In genomic region chr2:26580751-26581150, GRCm38 (mm10) we compare ENCODE assay signal across 13 mouse cellular contexts. TPM values are rescaled to one million over a fixed set of nuclear protein-coding genes. Genes with fewer than 3 reads are reported as not detected.
DNase-seq lines count a peak whose midpoint lies in the region; ATAC-seq and TF ChIP-seq lines count a peak whose summit lies in the region.
"Had no signal": no experiment of that assay in that cellular context is flagged by ENCODE, and none has a peak within 500 bp of the region (broad histone marks: within the 10 kb centered on the region; RNA-seq: fewer than 3 reads in every experiment).

No protein-coding gene starts in this region.

- no peak overlapping the region for H3K4me3 ChIP-seq in layer of hippocampus, adult 2 months
- H3K4me3 ChIP-seq in embryonic facial prominence, embryonic 10.5 days, result no peak overlapping the region
- H3K4me3 ChIP-seq in embryonic facial prominence, embryonic 15.5 days (replicated peaks), result no peak overlapping the region
- H3K4me3 ChIP-seq: intestine, embryonic 15.5 days had no signal

- no peak overlapping the region for H3K9ac ChIP-seq in embryonic facial prominence, embryonic 15.5 days
- H3K9ac ChIP-seq: intestine, embryonic 15.5 days had no signal

- no peaks in the 10 kb centered on the region for H3K36me3 ChIP-seq in embryonic facial prominence, embryonic 10.5 days (replicated peaks)
- no peaks in the 10 kb centered on the region for H3K36me3 ChIP-seq in embryonic facial prominence, embryonic 15.5 days
- H3K36me3 ChIP-seq: intestine, embryonic 15.5 days had no signal

- no peak for ATAC-seq in embryonic facial prominence, embryonic 15.5 days (ENCODE audit: insufficient number of reproducible peaks, low FRiP score, low TSS enrichment, low read depth)
- ATAC-seq: intestine, embryonic 15.5 days had no signal

- peak overlapping the region; percentile 28; the same call in 1 of the 2 replicates for H3K27ac ChIP-seq in layer of hippocampus, adult 2 months
- peak overlapping the region; percentile 35 for H3K27ac ChIP-seq in embryonic facial prominence, embryonic 10.5 days (replicated peaks)
- 0 out of 2 replicates have a peak overlapping the region, but pooled peaks have one; percentile 17 for H3K27ac ChIP-seq in embryonic facial prominence, embryonic 15.5 days (replicated peaks)
- H3K27ac ChIP-seq: intestine, embryonic 15.5 days had no signal

- no peak for DNase-seq in layer of hippocampus, adult 2 months (ENCODE audit: low spot score in 2 of 2)
- DNase-seq in layer of hippocampus, adult 18-20 months (ENCODE audit: low spot score in 2 of 2), result no peak
- DNase-seq in embryonic facial prominence, embryonic 10.5 days (ENCODE audit: low spot score), result no peak
- DNase-seq in kidney, postnatal 36 days, result peak; percentile 59 to 61
- DNase-seq in urinary bladder, postnatal 4 days (ENCODE audit: low spot score in 2 of 2), result no peak
- DNase-seq in cerebellum, adult 11-12 months, result no peak
- DNase-seq: cerebellum, postnatal 10 days; thymus, postnatal 25 days had no signal

- no peak for TF ChIP-seq CTCF in layer of hippocampus, adult 2 months (conservative IDR thresholded peaks at IDR 0.05)

- H3K27me3 ChIP-seq in embryonic facial prominence, embryonic 10.5 days (replicated peaks; ENCODE audit: low read depth, poor library complexity, severe bottlenecking), result peaks cover 4% of the 10 kb centered on the region; the same call in 1 of the 2 replicates
- H3K27me3 ChIP-seq in embryonic facial prominence, embryonic 15.5 days, result no peaks in the 10 kb centered on the region
- H3K27me3 ChIP-seq: intestine, embryonic 15.5 days had no signal

- peaks cover 48% of the 10 kb centered on the region for H3K4me1 ChIP-seq in embryonic facial prominence, embryonic 10.5 days
- peaks cover 13% of the 10 kb centered on the region; the same call in 1 of the 2 replicates for H3K4me1 ChIP-seq in embryonic facial prominence, embryonic 15.5 days

- H3K4me2 ChIP-seq in embryonic facial prominence, embryonic 15.5 days (replicated peaks), result no peak overlapping the region
- H3K4me2 ChIP-seq: intestine, embryonic 15.5 days had no signal

- WGBS in embryonic facial prominence, embryonic 10.5 days, result 88% methylated on average over 5 of the region's 5 CpGs
- 86% methylated on average over 5 of the region's 5 CpGs for WGBS in embryonic facial prominence, embryonic 15.5 days

- no peaks in the 10 kb centered on the region for H3K9me3 ChIP-seq in embryonic facial prominence, embryonic 10.5 days
- H3K9me3 ChIP-seq in embryonic facial prominence, embryonic 15.5 days (replicated peaks), result no peaks in the 10 kb centered on the region
- H3K9me3 ChIP-seq: intestine, embryonic 15.5 days had no signal

RNA-seq across cellular contexts. Expression of gene Egfl7, which starts 0.9 kb away (rescaled TPM):
- total RNA-seq in layer of hippocampus, adult 2 months (2021), result 10 to 100 TPM; 72.2 to 74.3 TPM
- total RNA-seq in layer of hippocampus, adult 18-20 months (2021), result 10 to 100 TPM; 53.5 to 59.7 TPM
- 93.2 and 96.6 TPM in 2 replicates for polyA plus RNA-seq in embryonic facial prominence, embryonic 10.5 days (2016; fragmentation: Nextera tagmentation; extraction: Ambion mirVana)
- polyA plus RNA-seq in embryonic facial prominence, embryonic 15.5 days (2015; fragmentation: Nextera tagmentation; extraction: Ambion mirVana), result 111 and 125 TPM in 2 replicates

RNA-seq across cellular contexts. Expression of gene Gm20532, which starts 5.7 kb away (rescaled TPM):
- total RNA-seq in layer of hippocampus, adult 2 months (2021), result not detected
- total RNA-seq in layer of hippocampus, adult 18-20 months (2021), result not detected
- polyA plus RNA-seq in embryonic facial prominence, embryonic 10.5 days (2016; fragmentation: Nextera tagmentation; extraction: Ambion mirVana), result not detected in 2 replicates
- polyA plus RNA-seq in embryonic facial prominence, embryonic 15.5 days (2015; fragmentation: Nextera tagmentation; extraction: Ambion mirVana), result not detected in 2 replicates
- polyA plus RNA-seq: frontal cortex, adult 2 months; heart, embryonic 14.5 days; intestine, embryonic 15.5 days; liver, embryonic 16.5 days had no signal

RNA-seq across cellular contexts. Expression of gene Agpat2, which starts 23.5 kb away (rescaled TPM):
- 1 to 10 TPM; 1.6 to 2.5 TPM for total RNA-seq in layer of hippocampus, adult 2 months (2021)
- 1 to 10 TPM; 2.1 to 2.5 TPM for total RNA-seq in layer of hippocampus, adult 18-20 months (2021)
- polyA plus RNA-seq in embryonic facial prominence, embryonic 10.5 days (2016; fragmentation: Nextera tagmentation; extraction: Ambion mirVana), result 12.4 and 12.9 TPM in 2 replicates
- 31.7 and 32.2 TPM in 2 replicates for polyA plus RNA-seq in embryonic facial prominence, embryonic 15.5 days (2015; fragmentation: Nextera tagmentation; extraction: Ambion mirVana)

RNA-seq across cellular contexts. Expression of gene Fam69b, which starts 47.5 kb away (rescaled TPM):
- 10 to 100 TPM; 70.3 to 72.6 TPM for total RNA-seq in layer of hippocampus, adult 2 months (2021)
- total RNA-seq in layer of hippocampus, adult 18-20 months (2021), result 10 to 100 TPM; 67.9 to 72.8 TPM
- polyA plus RNA-seq in embryonic facial prominence, embryonic 10.5 days (2016; fragmentation: Nextera tagmentation; extraction: Ambion mirVana), result 39.9 and 43.8 TPM in 2 replicates
- 44.0 and 48.6 TPM in 2 replicates for polyA plus RNA-seq in embryonic facial prominence, embryonic 15.5 days (2015; fragmentation: Nextera tagmentation; extraction: Ambion mirVana)

Comparison
In these comparisons a context has a peak if more than half of its experiments do, and no peak if none do; other contexts are left out.
1. DNase-seq: peak in kidney, postnatal 36 days (2 of 2); none in layer of hippocampus, adult 2 months (0 of 2), layer of hippocampus, adult 18-20 months (0 of 2), embryonic facial prominence, embryonic 10.5 days (single experiment), urinary bladder, postnatal 4 days (0 of 2) and cerebellum, adult 11-12 months (single experiment).
2. Peak in every context shown above with its lines, with median percentiles within 50 percentile points of each other: H3K27ac ChIP-seq.